Mouse (Mus musculus) heart, embryonic 11.5 days (tissue): Measurements from ENCODE around the gene Pcnx. TPM values are rescaled to one million over a fixed set of nuclear protein-coding genes. Genes with fewer than 3 reads are reported as not detected.
A peak's percentile ranks its signal among the peaks of the same experiment; 100 is the strongest.

Source experiments
- ATAC-seq: fragments of 200-750 bp; cut with Nextera tagmentation; replicated peaks from 2 replicates; pipeline ENCODE4 v1.8.0; 2017; ENCODE audit warnings: moderate library complexity; ENCODE audit not compliant: insufficient number of reproducible peaks, low FRiP score, low TSS enrichment
- H3K27ac ChIP-seq: fragments of 300-500 bp; sonication (generic); 2 replicates; pipeline ENCODE4 v1.5.1; 2014; ENCODE audit warnings: mild to moderate bottlenecking, low read depth, low read length
- H3K27me3 ChIP-seq: fragments of 300-500 bp; sonication (generic); 2 replicates; pipeline ENCODE4 v1.6.1; 2014; ENCODE audit warnings: mild to moderate bottlenecking, low read length, mixed read lengths; ENCODE audit not compliant: control insufficient read depth, insufficient read depth
- H3K36me3 ChIP-seq: fragments of 300-500 bp; sonication (generic); 2 replicates; pipeline ENCODE4 v1.6.1; 2014; ENCODE audit warnings: mild to moderate bottlenecking, low read length, moderate library complexity, mixed read lengths; ENCODE audit not compliant: control insufficient read depth, insufficient read depth
- H3K4me1 ChIP-seq: fragments of 300-500 bp; sonication (generic); 2 replicates; pipeline ENCODE4 v1.6.1; 2014; ENCODE audit warnings: low read length; ENCODE audit not compliant: control insufficient read depth, insufficient read depth
- H3K4me2 ChIP-seq: fragments of 300-500 bp; sonication (generic); 2 replicates; pipeline ENCODE4 v1.6.1; 2014; ENCODE audit warnings: mild to moderate bottlenecking, moderate library complexity
- H3K4me3 ChIP-seq: fragments of 300-500 bp; sonication (generic); 2 replicates; pipeline ENCODE4 v1.5.1; 2014; ENCODE audit warnings: low read depth, low read length
- H3K9ac ChIP-seq: fragments of 300-500 bp; sonication (generic); 2 replicates; pipeline ENCODE4 v1.6.1; 2014; ENCODE audit warnings: mild to moderate bottlenecking, low read depth, low read length, moderate library complexity
- H3K9me3 ChIP-seq: fragments of 300-500 bp; sonication (generic); replicated peaks from 2 replicates; pipeline ENCODE4 v1.6.1; 2016; ENCODE audit warnings: low read length; ENCODE audit not compliant: control insufficient read depth
- WGBS: fragments of 180-500 bp; shearing (Covaris S2); extraction: QIAGEN DNeasy Blood & Tissue Kit; methylation state at CpG from one replicate; pipeline ENCODE4 v1.1.7; 2014; ENCODE audit not compliant: insufficient replicate concordance; 5-methylcytosine and 5-hydroxymethylcytosine counted together
- polyA plus RNA-seq: library from polyadenylated mRNA; unstranded; fragments of >200 nt; fragmentation: Nextera tagmentation; extraction: Ambion mirVana; gene quantifications from 2 replicates; pipeline ENCODE4 v1.2.1, GENCODE M21; 2014

Pcnx gene
- polyA plus RNA-seq, result 13.9 and 16.2 TPM in 2 replicates

GRCm38 (mm10) chr12:81859351-81860307, at the start of gene Pcnx:
Gene Pcnx (plus strand): TSS chr12:81860023.
- Histone ChIP-seq H3K9me3 (no peaks in the 10 kb centered on the region), H3K4me1 (peaks cover 24% of the 10 kb centered on the region), H3K9ac (peak within 1 kb of the TSS; percentile 97), H3K36me3 (no peaks in the 10 kb centered on the region), H3K4me3 (peak within 1 kb of the TSS; percentile 92), H3K27ac (peak within 1 kb of the TSS; percentile 90), H3K4me2 (peak within 1 kb of the TSS; percentile 74), H3K27me3 (no peaks in the 10 kb centered on the region)
- peak; percentile 73 for ATAC-seq
- 3% methylated on average over 49 of the region's 83 CpGs for WGBS

GRCm38 (mm10) chr12:81810417-81810816, 49.4 kb upstream of the Pcnx start:
- Histone ChIP-seq H3K36me3 (no peaks in the 10 kb centered on the region), H3K9me3 (no peaks in the 10 kb centered on the region), H3K27me3 (no peaks in the 10 kb centered on the region), H3K4me2 (no peak overlapping the region), H3K4me3 (no peak overlapping the region), H3K4me1 (peaks cover 15% of the 10 kb centered on the region), H3K9ac (no peak overlapping the region), H3K27ac (no peak overlapping the region)
- 43% methylated on average over 8 of the region's 8 CpGs for WGBS
- ATAC-seq, result no peak

- H3K9ac ChIP-seq, result no peak overlapping the region
- WGBS, result 87% methylated on average over 5 of the region's 5 CpGs
- no peak overlapping the region for H3K4me3 ChIP-seq
- no peaks in the 10 kb centered on the region for H3K4me1 ChIP-seq
- ATAC-seq, result no peak
- no peak overlapping the region for H3K27ac ChIP-seq
- no peaks in the 10 kb centered on the region for H3K9me3 ChIP-seq
- H3K36me3 ChIP-seq, result no peaks in the 10 kb centered on the region
- no peaks in the 10 kb centered on the region for H3K27me3 ChIP-seq
- H3K4me2 ChIP-seq, result no peak overlapping the region
Observed at GRCm38 (mm10) chr12:81814742-81815141, 45.1 kb upstream of the Pcnx start.

GRCm38 (mm10) chr12:81816330-81817125, 43.3 kb upstream of the Pcnx start:
- peak overlapping the region; percentile 36 for H3K4me2 ChIP-seq
- 21% methylated on average over 10 of the region's 10 CpGs for WGBS
- H3K9ac ChIP-seq, result peak overlapping the region; percentile 49; the same call in 1 of the 2 replicates
- H3K27ac ChIP-seq, result peak overlapping the region; percentile 77
- no peaks in the 10 kb centered on the region for H3K9me3 ChIP-seq
- H3K4me3 ChIP-seq, result no peak overlapping the region
- no peaks in the 10 kb centered on the region for H3K4me1 ChIP-seq
- no peaks in the 10 kb centered on the region for H3K27me3 ChIP-seq
- no peak for ATAC-seq
- H3K36me3 ChIP-seq, result no peaks in the 10 kb centered on the region

GRCm38 (mm10) chr12:81817126-81817505, 42.7 kb upstream of the Pcnx start:
- no peaks in the 10 kb centered on the region for H3K9me3 ChIP-seq
- peak overlapping the region; percentile 77; the same call in 1 of the 2 replicates for H3K27ac ChIP-seq
- no peaks in the 10 kb centered on the region for H3K27me3 ChIP-seq
- no peak overlapping the region for H3K9ac ChIP-seq
- 38% methylated on average over 6 of the region's 6 CpGs for WGBS
- ATAC-seq, result no peak
- H3K4me1 ChIP-seq, result no peaks in the 10 kb centered on the region
- H3K4me2 ChIP-seq, result peak overlapping the region; percentile 36
- no peaks in the 10 kb centered on the region for H3K36me3 ChIP-seq
- no peak overlapping the region for H3K4me3 ChIP-seq

- ATAC-seq, result no peak
Observed at GRCm38 (mm10) chr12:81820700-81821099, 39.1 kb upstream of the Pcnx start.

GRCm38 (mm10) chr12:81822176-81822575, 37.6 kb upstream of the Pcnx start:
- Histone ChIP-seq H3K36me3 (no peaks in the 10 kb centered on the region), H3K4me1 (no peaks in the 10 kb centered on the region), H3K4me3 (no peak overlapping the region), H3K27me3 (no peaks in the 10 kb centered on the region), H3K9me3 (no peaks in the 10 kb centered on the region), H3K9ac (no peak overlapping the region), H3K27ac (no peak overlapping the region), H3K4me2 (no peak overlapping the region)
- WGBS, result 75% methylated on average over 4 of the region's 4 CpGs
- no peak for ATAC-seq

More at GRCm38 (mm10) chr12:81820700-81821099, 39.1 kb upstream of the Pcnx start:
- Histone ChIP-seq H3K4me3 (no peak overlapping the region), H3K36me3 (no peaks in the 10 kb centered on the region), H3K9me3 (no peaks in the 10 kb centered on the region), H3K9ac (no peak overlapping the region), H3K4me1 (no peaks in the 10 kb centered on the region), H3K27ac (no peak overlapping the region), H3K27me3 (no peaks in the 10 kb centered on the region), H3K4me2 (no peak overlapping the region)
- WGBS, result 81% methylated on average over 4 of the region's 4 CpGs

- Histone ChIP-seq H3K27me3 (no peaks in the 10 kb centered on the region), H3K4me1 (no peaks in the 10 kb centered on the region), H3K36me3 (no peaks in the 10 kb centered on the region), H3K27ac (no peak overlapping the region), H3K4me2 (no peak overlapping the region), H3K4me3 (no peak overlapping the region), H3K9me3 (no peaks in the 10 kb centered on the region), H3K9ac (no peak overlapping the region)
- no peak for ATAC-seq
- 74% methylated on average over 4 of the region's 4 CpGs for WGBS
Observed at GRCm38 (mm10) chr12:81822778-81823480, 36.9 kb upstream of the Pcnx start.
